Mouse (Mus musculus) MEL (cell line): ENCODE data around the gene Themis2.

ENCODE experiments used
- CTCF ChIP-seq, 3 experiments: IDR thresholded peaks in 2 of 3; conservative IDR thresholded peaks in 1 of 3; 2 replicates each; pipeline ENCODE4 v1.5.1; 2011 to 2012; ENCODE audit warnings: low read length in 3 of 3, low read depth in 2 of 3, mild to moderate bottlenecking in 2 of 3, improper control_type of control experiment in 1 of 3, inconsistent platforms in 1 of 3, mixed read lengths in 1 of 3, moderate library complexity in 1 of 3; ENCODE audit not compliant: control insufficient read depth in 1 of 3, insufficient read depth in 1 of 3, poor library complexity in 1 of 3, severe bottlenecking in 1 of 3
- ETS1 ChIP-seq: IDR thresholded peaks from 2 replicates; pipeline ENCODE4 v1.6.1; 2012; ENCODE audit warnings: low read depth, mild to moderate bottlenecking, inconsistent platforms, low read length, improper control_type of control experiment, moderate library complexity
- GATA1 ChIP-seq: IDR thresholded peaks from 2 replicates; pipeline ENCODE4 v1.6.1; 2011; ENCODE audit warnings: low read depth, low read length, improper control_type of control experiment
- JUND ChIP-seq: IDR thresholded peaks from 2 replicates; pipeline ENCODE4 v1.6.1; 2011; ENCODE audit warnings: low read depth, mild to moderate bottlenecking, improper control_type of control experiment, low read length
- POLR2A ChIP-seq, 2 experiments: IDR thresholded peaks; 2 replicates each; pipeline ENCODE4 v1.6.1; 2011 to 2012; ENCODE audit warnings: low read length in 2 of 2, mild to moderate bottlenecking in 2 of 2, control low read depth in 1 of 2, improper control_type of control experiment in 1 of 2, low read depth in 1 of 2, moderate library complexity in 1 of 2; ENCODE audit not compliant: control insufficient read depth in 1 of 2, insufficient read depth in 1 of 2, poor library complexity in 1 of 2
- SIN3A ChIP-seq: IDR thresholded peaks from 2 replicates; pipeline ENCODE4 v1.6.1; 2012; ENCODE audit warnings: low read length, improper control_type of control experiment, inconsistent platforms
- SMC3 ChIP-seq: IDR thresholded peaks from 2 replicates; pipeline ENCODE4 v1.6.1; 2011; ENCODE audit warnings: low read depth, low read length, improper control_type of control experiment
- TAL1 ChIP-seq: IDR thresholded peaks from 2 replicates; pipeline ENCODE4 v1.6.1; 2012; ENCODE audit warnings: mild to moderate bottlenecking, inconsistent platforms, low read length, moderate library complexity, mixed read lengths
- TCF12 ChIP-seq: IDR thresholded peaks from 2 replicates; pipeline ENCODE4 v1.6.1; 2014; ENCODE audit warnings: low read depth, mild to moderate bottlenecking, inconsistent platforms, low read length, improper control_type of control experiment, moderate library complexity
- ZC3H11A ChIP-seq: IDR thresholded peaks from 2 replicates; pipeline ENCODE4 v1.6.1; 2012; ENCODE audit warnings: low read depth, mild to moderate bottlenecking, inconsistent platforms, low read length, improper control_type of control experiment
- ZKSCAN1 ChIP-seq: IDR thresholded peaks from 2 replicates; pipeline ENCODE4 v1.6.1; 2012; ENCODE audit warnings: low read depth, mild to moderate bottlenecking, inconsistent platforms, low read length, improper control_type of control experiment, moderate library complexity

GRCm38 (mm10) chr4:132794028-132794427 lies 2.2 kb downstream of the Themis2 start:
- no peak for TF ChIP-seq SMC3
- TF ChIP-seq CTCF (IDR thresholded peaks at IDR 0.05 in 2 of 3, conservative IDR thresholded peaks at IDR 0.05 in 1 of 3; ENCODE audit: control insufficient read depth in 1 of 3, insufficient read depth in 1 of 3, low read depth in 2 of 3, low read length in 3 of 3, poor library complexity in 1 of 3, severe bottlenecking in 1 of 3): no peak
- TF ChIP-seq ZKSCAN1: no peak
- no peak for TF ChIP-seq TAL1
- no peak for TF ChIP-seq ZC3H11A
- 0 out of 2 replicates have a peak, but pooled peaks have one; percentile 12 for TF ChIP-seq SIN3A
- TF ChIP-seq POLR2A (IDR thresholded peaks at IDR 0.05; ENCODE audit: control insufficient read depth in 1 of 2, insufficient read depth in 1 of 2, low read depth in 1 of 2, low read length in 2 of 2, poor library complexity in 1 of 2): peak in 1 of 2 experiments; percentile 35; a peak in 1 of 4 replicates
- no peak for TF ChIP-seq TCF12
- TF ChIP-seq GATA1: no peak
- TF ChIP-seq ETS1: 0 out of 2 replicates have a peak, but pooled peaks have one; percentile 22
- no peak for TF ChIP-seq JUND
